Mouse (Mus musculus) ES-Bruce4 (cell line): ENCODE data around the gene Acot7.

ENCODE experiments used
- CTCF ChIP-seq: IDR thresholded peaks from one replicate; pipeline ENCODE4 v1.8.1; 2011; ENCODE audit warnings: low read depth, low read length
- EP300 ChIP-seq: IDR thresholded peaks from 2 replicates; pipeline ENCODE4 v1.6.1; 2011; ENCODE audit warnings: low read depth, low read length; ENCODE audit not compliant: insufficient read depth
- POLR2A ChIP-seq: IDR thresholded peaks from one replicate; pipeline ENCODE4 v1.8.1; 2011; ENCODE audit warnings: low read length; ENCODE audit not compliant: insufficient read depth

DNA sequence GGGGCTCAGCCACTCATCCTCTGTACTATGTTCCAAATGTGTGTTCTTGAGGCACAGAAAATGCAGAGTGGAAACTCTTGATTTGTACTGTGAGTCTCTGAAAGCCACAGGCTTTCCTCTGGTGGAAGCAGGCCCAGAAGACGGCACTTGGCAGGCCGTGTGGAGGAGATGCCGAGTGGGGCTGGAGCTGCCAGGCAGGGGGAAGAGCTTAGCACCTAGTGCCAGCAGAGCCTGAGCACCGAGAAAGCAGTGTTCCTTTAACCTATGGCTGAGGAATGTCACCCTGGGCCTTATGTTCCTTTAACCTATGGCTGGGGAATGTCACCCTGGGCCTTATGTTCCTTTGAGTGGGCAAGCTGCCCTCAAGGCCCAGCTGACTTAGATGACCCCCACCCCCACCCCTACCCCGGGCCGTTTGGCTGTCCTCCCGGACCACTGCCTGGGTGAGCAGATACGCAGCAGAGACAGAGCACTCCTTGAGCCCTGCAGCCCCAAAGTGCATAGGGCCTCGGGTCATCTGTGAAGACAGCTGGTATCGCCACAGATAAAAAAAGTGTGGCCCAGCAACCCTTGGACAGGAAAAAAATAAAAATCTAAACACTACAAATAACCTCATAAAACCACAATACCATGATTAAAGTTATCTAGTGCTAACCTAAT, 88.4 kb downstream of the Acot7 start:
- TF ChIP-seq CTCF (no peak), POLR2A (no peak), EP300 (no peak)
